In genomic region chr2:97391437-97391836, GRCm38 (mm10) we compare ENCODE assay signal across 23 mouse cellular contexts.
A peak's percentile ranks its signal among the peaks of the same experiment; 100 is the strongest.
DNase-seq lines count a peak whose midpoint lies in the region; ATAC-seq lines count a peak whose summit lies in the region.
"Had no signal": no experiment of that assay in that cellular context is flagged by ENCODE, and none has a peak within 500 bp of the region (broad histone marks: within the 10 kb centered on the region; RNA-seq: fewer than 3 reads in every experiment).

No protein-coding gene starts in this region.

- no peak for DNase-seq in forebrain, embryonic 11.5 days (ENCODE audit: low spot score)
- no peak for DNase-seq in forebrain, embryonic 10.5 days (ENCODE audit: extremely low spot score, low spot score)
- no peak for DNase-seq in hindbrain, embryonic 11.5 days (ENCODE audit: low spot score)
- no peak for DNase-seq in hindbrain, embryonic 10.5 days (ENCODE audit: low spot score)
- DNase-seq in Muller cell, postnatal 12 days (ENCODE audit: inconsistent ontology term): peak; percentile 89
- peak; percentile 6 for DNase-seq in mesoderm, embryonic 11.5 days (ENCODE audit: low read depth, low spot score)
- DNase-seq in heart, embryonic 10.5 days (ENCODE audit: low spot score): no peak
- no peak for DNase-seq in layer of hippocampus, postnatal 10 days (ENCODE audit: low spot score in 2 of 2)
- DNase-seq: adrenal gland, adult 2 months; adrenal gland, postnatal 36 days; cerebellum, adult 11 months; cerebellum, adult 8-10 months; cerebellum, postnatal 14 days; gastrocnemius, adult 2 months; gastrocnemius, postnatal 25 days; heart, postnatal 36 days; kidney, adult 11 months had no signal

- no peaks in the 10 kb centered on the region for H3K27me3 ChIP-seq in forebrain, embryonic 11.5 days (ENCODE audit: control insufficient read depth, insufficient read depth, low read length)
- no peaks in the 10 kb centered on the region for H3K27me3 ChIP-seq in forebrain, embryonic 10.5 days (ENCODE audit: poor library complexity, severe bottlenecking)
- H3K27me3 ChIP-seq in hindbrain, embryonic 11.5 days (ENCODE audit: control insufficient read depth, insufficient read depth, low read length): no peaks in the 10 kb centered on the region
- no peaks in the 10 kb centered on the region for H3K27me3 ChIP-seq in hindbrain, embryonic 10.5 days (ENCODE audit: insufficient read depth, poor library complexity, severe bottlenecking)
- no peaks in the 10 kb centered on the region for H3K27me3 ChIP-seq in heart, embryonic 10.5 days (ENCODE audit: insufficient read depth, poor library complexity, severe bottlenecking)
- H3K27me3 ChIP-seq: CH12.LX; embryonic facial prominence, embryonic 15.5 days; heart, embryonic 13.5 days; hindbrain, embryonic 13.5 days had no signal

- no peaks in the 10 kb centered on the region for H3K9me3 ChIP-seq in forebrain, embryonic 11.5 days (ENCODE audit: control insufficient read depth, low read length)
- H3K9me3 ChIP-seq in forebrain, embryonic 10.5 days: no peaks in the 10 kb centered on the region
- no peaks in the 10 kb centered on the region for H3K9me3 ChIP-seq in hindbrain, embryonic 11.5 days (ENCODE audit: control insufficient read depth, low read length)
- H3K9me3 ChIP-seq in hindbrain, embryonic 10.5 days: no peaks in the 10 kb centered on the region
- no peaks in the 10 kb centered on the region for H3K9me3 ChIP-seq in heart, embryonic 10.5 days
- H3K9me3 ChIP-seq: embryonic facial prominence, embryonic 15.5 days; heart, embryonic 13.5 days; hindbrain, embryonic 13.5 days had no signal

- H3K4me1 ChIP-seq in forebrain, embryonic 11.5 days (replicated peaks; ENCODE audit: control insufficient read depth, insufficient read depth, low read length): no peaks in the 10 kb centered on the region
- H3K4me1 ChIP-seq in forebrain, embryonic 10.5 days: no peaks in the 10 kb centered on the region
- no peaks in the 10 kb centered on the region for H3K4me1 ChIP-seq in hindbrain, embryonic 11.5 days (replicated peaks; ENCODE audit: control insufficient read depth, insufficient read depth, low read length)
- no peaks in the 10 kb centered on the region for H3K4me1 ChIP-seq in hindbrain, embryonic 10.5 days (replicated peaks)
- no peaks in the 10 kb centered on the region for H3K4me1 ChIP-seq in heart, embryonic 10.5 days
- H3K4me1 ChIP-seq: embryonic facial prominence, embryonic 15.5 days; heart, embryonic 13.5 days had no signal

- H3K36me3 ChIP-seq in forebrain, embryonic 11.5 days (ENCODE audit: control insufficient read depth, insufficient read depth, low read length): no peaks in the 10 kb centered on the region
- H3K36me3 ChIP-seq in forebrain, embryonic 10.5 days (replicated peaks): no peaks in the 10 kb centered on the region
- no peaks in the 10 kb centered on the region for H3K36me3 ChIP-seq in hindbrain, embryonic 11.5 days (ENCODE audit: control insufficient read depth, insufficient read depth, low read length)
- H3K36me3 ChIP-seq in hindbrain, embryonic 10.5 days: no peaks in the 10 kb centered on the region
- H3K36me3 ChIP-seq in heart, embryonic 10.5 days: no peaks in the 10 kb centered on the region
- H3K36me3 ChIP-seq: embryonic facial prominence, embryonic 15.5 days; heart, embryonic 13.5 days; hindbrain, embryonic 13.5 days had no signal

- H3K4me3 ChIP-seq in forebrain, embryonic 11.5 days (ENCODE audit: low read depth, low read length): no peak overlapping the region
- H3K4me3 ChIP-seq in forebrain, embryonic 10.5 days: no peak overlapping the region
- H3K4me3 ChIP-seq in hindbrain, embryonic 11.5 days (ENCODE audit: low read depth, low read length): no peak overlapping the region
- no peak overlapping the region for H3K4me3 ChIP-seq in hindbrain, embryonic 10.5 days
- no peak overlapping the region for H3K4me3 ChIP-seq in heart, embryonic 10.5 days
- H3K4me3 ChIP-seq: embryonic facial prominence, embryonic 15.5 days; erythroblast, embryonic 14.5 days; gastrocnemius, adult 2 months; heart, embryonic 13.5 days; hindbrain, embryonic 13.5 days had no signal

- H3K4me2 ChIP-seq in forebrain, embryonic 11.5 days (ENCODE audit: low read depth, low read length, severe bottlenecking): no peak overlapping the region
- H3K4me2 ChIP-seq in hindbrain, embryonic 11.5 days (replicated peaks; ENCODE audit: low read depth, low read length): no peak overlapping the region
- H3K4me2 ChIP-seq: embryonic facial prominence, embryonic 15.5 days; heart, embryonic 13.5 days; hindbrain, embryonic 13.5 days had no signal

- peak; percentile 51; the same call in 1 of the 2 replicates for ATAC-seq in forebrain, embryonic 11.5 days (replicated peaks; ENCODE audit: low FRiP score)
- peak; percentile 52; the same call in 1 of the 2 replicates for ATAC-seq in hindbrain, embryonic 11.5 days (ENCODE audit: low FRiP score)
- ATAC-seq: hindbrain, postnatal 0 days had no signal

- WGBS in forebrain, embryonic 11.5 days: 47% methylated on average over 3 of the region's 3 CpGs
- 65% methylated on average over 3 of the region's 3 CpGs for WGBS in forebrain, embryonic 10.5 days
- 75% methylated on average over 3 of the region's 3 CpGs for WGBS in hindbrain, embryonic 11.5 days
- WGBS in hindbrain, embryonic 10.5 days: 87% methylated on average over 3 of the region's 3 CpGs
- WGBS in heart, embryonic 10.5 days: 84% methylated on average over 3 of the region's 3 CpGs

- no peak overlapping the region for H3K9ac ChIP-seq in forebrain, embryonic 11.5 days (ENCODE audit: low read length)
- no peak overlapping the region for H3K9ac ChIP-seq in hindbrain, embryonic 11.5 days (ENCODE audit: low read depth, low read length)
- H3K9ac ChIP-seq: embryonic facial prominence, embryonic 15.5 days; heart, embryonic 13.5 days; hindbrain, embryonic 13.5 days had no signal

- no peak overlapping the region for H3K27ac ChIP-seq in forebrain, embryonic 11.5 days (ENCODE audit: low read depth, low read length)
- H3K27ac ChIP-seq in forebrain, embryonic 10.5 days: no peak overlapping the region
- no peak overlapping the region for H3K27ac ChIP-seq in hindbrain, embryonic 11.5 days (ENCODE audit: low read depth, low read length)
- no peak overlapping the region for H3K27ac ChIP-seq in hindbrain, embryonic 10.5 days
- H3K27ac ChIP-seq in heart, embryonic 10.5 days: no peak overlapping the region
- H3K27ac ChIP-seq: embryonic facial prominence, embryonic 15.5 days; gastrocnemius, adult 2 months; heart, embryonic 13.5 days; hindbrain, embryonic 13.5 days; hindbrain, postnatal 0 days had no signal

Comparison
In these comparisons a context has a peak if more than half of its experiments do, and no peak if none do; other contexts are left out.
1. DNase-seq: peak in Muller cell, postnatal 12 days (single experiment) and mesoderm, embryonic 11.5 days (single experiment); none in forebrain, embryonic 11.5 days (single experiment), forebrain, embryonic 10.5 days (single experiment), hindbrain, embryonic 11.5 days (single experiment), hindbrain, embryonic 10.5 days (single experiment), heart, embryonic 10.5 days (single experiment) and layer of hippocampus, postnatal 10 days (0 of 2).